Mouse (Mus musculus): ENCODE data around the gene Mdh2. TPM values are rescaled to one million over a fixed set of nuclear protein-coding genes. Genes with fewer than 3 reads are reported as not detected.
A peak's percentile ranks its signal among the peaks of the same experiment; 100 is the strongest.

The Mdh2 gene
- polyA plus RNA-seq (2015; fragmentation: Nextera tagmentation; extraction: Ambion mirVana): 496 and 553 TPM in 2 replicates

- peaks cover 16% of the 10 kb centered on the region for H3K4me1 ChIP-seq
- peak within 1 kb of the TSS; percentile 83 for H3K4me2 ChIP-seq
- H3K4me3 ChIP-seq (replicated peaks): peak within 1 kb of the TSS; percentile 74
- ATAC-seq (ENCODE audit: insufficient read depth, low FRiP score, low read depth): peak; percentile 97
- peak within 1 kb of the TSS; percentile 92 for H3K27ac ChIP-seq
- peak within 1 kb of the TSS; percentile 85 for H3K9ac ChIP-seq
- H3K9me3 ChIP-seq: no peaks in the 10 kb centered on the region
- H3K27me3 ChIP-seq (replicated peaks): no peaks in the 10 kb centered on the region
- peaks cover 13% of the 10 kb centered on the region for H3K36me3 ChIP-seq
- WGBS: under 1% methylated on average over 70 of the region's 70 CpGs
Measured at GRCm38 (mm10) chr5:135778471-135779445, at the start of gene Mdh2. TSS of gene Mdh2 (plus strand) at chr5:135778480.

DNA sequence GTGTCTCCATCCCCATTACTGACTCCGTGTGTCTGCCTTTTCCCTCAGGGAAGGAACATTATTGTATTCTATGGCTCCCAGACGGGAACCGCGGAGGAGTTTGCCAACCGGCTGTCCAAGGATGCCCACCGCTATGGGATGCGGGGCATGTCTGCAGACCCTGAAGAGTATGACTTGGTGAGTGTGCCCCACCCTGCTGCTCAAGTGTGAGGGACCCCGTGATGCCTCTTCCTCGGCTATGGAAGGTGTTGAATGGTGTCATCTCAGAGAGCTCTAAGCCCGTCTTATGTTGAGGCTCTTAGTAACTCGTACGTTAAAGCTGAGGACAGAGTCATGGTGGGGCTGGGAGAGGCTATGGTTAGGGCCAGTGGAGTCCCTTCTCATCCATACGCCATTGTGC is 48.9 kb upstream of the Mdh2 start:
- no peaks in the 10 kb centered on the region for H3K9me3 ChIP-seq
- WGBS: 90% methylated on average over 13 of the region's 13 CpGs
- peaks cover 29% of the 10 kb centered on the region for H3K4me1 ChIP-seq
- peaks cover 52% of the 10 kb centered on the region for H3K36me3 ChIP-seq
- ATAC-seq (ENCODE audit: insufficient read depth, low FRiP score, low read depth): no peak
- no peak overlapping the region for H3K4me2 ChIP-seq
- no peak overlapping the region for H3K27ac ChIP-seq
- H3K27me3 ChIP-seq (replicated peaks): no peaks in the 10 kb centered on the region
- H3K4me3 ChIP-seq (replicated peaks): no peak overlapping the region
- no peak overlapping the region for H3K9ac ChIP-seq

DNA sequence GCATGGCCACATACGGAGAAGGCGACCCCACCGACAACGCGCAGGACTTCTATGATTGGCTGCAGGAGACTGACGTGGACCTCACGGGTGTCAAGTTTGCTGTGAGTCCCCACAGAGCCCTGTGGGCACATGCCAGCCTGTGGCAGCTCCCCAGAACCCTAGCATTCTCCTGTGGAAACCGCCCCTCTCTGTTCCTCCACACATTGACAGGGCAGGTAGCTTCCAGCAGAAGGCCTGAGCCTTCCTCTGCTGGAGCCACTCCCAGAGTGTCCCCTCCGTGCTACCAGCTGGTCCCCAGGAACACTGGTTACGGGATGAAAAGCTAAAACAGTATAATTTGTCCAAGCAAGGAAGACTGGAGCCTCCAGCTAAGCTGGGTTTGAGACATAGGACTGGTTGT is 48.0 kb upstream of the Mdh2 start:
- Histone ChIP-seq H3K9ac (no peak overlapping the region), H3K4me2 (no peak overlapping the region), H3K36me3 (peaks cover 62% of the 10 kb centered on the region), H3K27ac (no peak overlapping the region), H3K4me1 (peaks cover 20% of the 10 kb centered on the region), H3K27me3 (replicated peaks) (no peaks in the 10 kb centered on the region), H3K4me3 (replicated peaks) (no peak overlapping the region), H3K9me3 (no peaks in the 10 kb centered on the region)
- no peak for ATAC-seq (ENCODE audit: insufficient read depth, low FRiP score, low read depth)
- 95% methylated on average over 10 of the region's 10 CpGs for WGBS

GRCm38 (mm10) chr5:135730916-135731315 is 47.4 kb upstream of the Mdh2 start:
- Histone ChIP-seq H3K4me3 (replicated peaks) (no peak overlapping the region), H3K4me2 (no peak overlapping the region), H3K9ac (no peak overlapping the region), H3K36me3 (peaks cover 64% of the 10 kb centered on the region), H3K9me3 (no peaks in the 10 kb centered on the region), H3K27ac (no peak overlapping the region), H3K27me3 (replicated peaks) (no peaks in the 10 kb centered on the region), H3K4me1 (peaks cover 14% of the 10 kb centered on the region)
- no peak for ATAC-seq (ENCODE audit: insufficient read depth, low FRiP score, low read depth)
- WGBS: 89% methylated on average over 10 of the region's 10 CpGs

- ATAC-seq (ENCODE audit: insufficient read depth, low FRiP score, low read depth): no peak
- H3K27me3 ChIP-seq (replicated peaks): no peaks in the 10 kb centered on the region
- no peak overlapping the region for H3K9ac ChIP-seq
- no peaks in the 10 kb centered on the region for H3K9me3 ChIP-seq
- no peak overlapping the region for H3K27ac ChIP-seq
- no peak overlapping the region for H3K4me2 ChIP-seq
- H3K36me3 ChIP-seq: peaks cover 64% of the 10 kb centered on the region
- H3K4me3 ChIP-seq (replicated peaks): no peak overlapping the region
- 94% methylated on average over 16 of the region's 16 CpGs for WGBS
- peaks cover 10% of the 10 kb centered on the region; the same call in 1 of the 2 replicates for H3K4me1 ChIP-seq
Measured at GRCm38 (mm10) chr5:135731322-135731721, 47.0 kb upstream of the Mdh2 start.

- H3K27me3 ChIP-seq (replicated peaks): no peaks in the 10 kb centered on the region
- no peak for ATAC-seq (ENCODE audit: insufficient read depth, low FRiP score, low read depth)
- H3K9ac ChIP-seq: no peak overlapping the region
- 83% methylated on average over 4 of the region's 4 CpGs for WGBS
- no peaks in the 10 kb centered on the region for H3K4me1 ChIP-seq
- H3K9me3 ChIP-seq: no peaks in the 10 kb centered on the region
- H3K36me3 ChIP-seq: peaks cover 67% of the 10 kb centered on the region
- no peak overlapping the region for H3K4me3 ChIP-seq (replicated peaks)
- no peak overlapping the region for H3K4me2 ChIP-seq
- no peak overlapping the region for H3K27ac ChIP-seq
Measured at GRCm38 (mm10) chr5:135733071-135733470, 45.2 kb upstream of the Mdh2 start.

GRCm38 (mm10) chr5:135734057-135734680 is 44.1 kb upstream of the Mdh2 start:
- H3K4me2 ChIP-seq: no peak overlapping the region
- peaks cover 60% of the 10 kb centered on the region for H3K36me3 ChIP-seq
- no peak overlapping the region for H3K27ac ChIP-seq
- ATAC-seq (ENCODE audit: insufficient read depth, low FRiP score, low read depth): no peak
- no peak overlapping the region for H3K4me3 ChIP-seq (replicated peaks)
- 90% methylated on average over 42 of the region's 42 CpGs for WGBS
- no peaks in the 10 kb centered on the region for H3K4me1 ChIP-seq
- no peaks in the 10 kb centered on the region for H3K27me3 ChIP-seq (replicated peaks)
- H3K9me3 ChIP-seq: no peaks in the 10 kb centered on the region
- no peak overlapping the region for H3K9ac ChIP-seq

DNA sequence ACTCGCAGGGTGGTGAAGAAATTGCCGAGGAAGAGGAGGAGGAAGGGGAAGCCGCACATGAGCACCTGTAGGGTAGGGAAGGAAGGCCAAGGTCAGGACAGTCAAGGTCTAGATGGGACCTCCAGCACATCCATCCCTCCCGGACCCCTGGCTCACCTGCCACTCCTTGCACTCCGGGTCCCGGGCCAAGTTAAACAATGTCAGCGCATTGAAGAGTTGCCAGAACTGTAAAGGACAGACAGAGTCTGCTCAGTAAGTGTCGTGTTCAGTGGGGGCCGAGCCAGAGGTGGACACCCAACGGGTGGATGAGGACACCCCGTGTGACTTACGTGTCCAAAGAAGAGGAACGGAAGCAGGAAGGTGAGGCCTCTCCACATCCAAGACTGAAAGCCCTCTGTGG is 42.5 kb upstream of the Mdh2 start:
- no peak for ATAC-seq (ENCODE audit: insufficient read depth, low FRiP score, low read depth)

DNA sequence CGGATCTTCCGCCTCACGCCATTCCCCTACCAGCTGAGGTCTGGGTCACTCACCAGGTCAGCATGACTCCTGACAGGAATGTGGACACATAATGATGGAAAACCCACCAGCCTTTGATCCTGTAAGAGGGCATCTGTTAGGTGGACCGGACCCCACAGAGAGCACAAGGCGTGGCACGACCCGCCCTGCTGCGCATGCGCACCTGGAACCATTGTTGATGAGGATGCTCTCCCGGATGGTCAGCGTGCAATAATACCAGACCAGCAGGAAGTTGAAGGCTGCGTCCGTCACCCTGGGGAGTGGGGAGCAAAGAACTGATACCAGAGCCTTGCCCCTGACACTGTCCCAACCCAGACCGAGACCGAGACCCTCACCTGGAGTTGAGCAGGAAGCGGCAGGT is 41.7 kb upstream of the Mdh2 start:
- H3K4me1 ChIP-seq: no peaks in the 10 kb centered on the region
- H3K36me3 ChIP-seq: peaks cover 45% of the 10 kb centered on the region
- H3K9ac ChIP-seq: no peak overlapping the region
- no peak for ATAC-seq (ENCODE audit: insufficient read depth, low FRiP score, low read depth)
- 90% methylated on average over 16 of the region's 16 CpGs for WGBS
- no peaks in the 10 kb centered on the region for H3K27me3 ChIP-seq (replicated peaks)
- H3K9me3 ChIP-seq: no peaks in the 10 kb centered on the region
- no peak overlapping the region for H3K4me2 ChIP-seq
- H3K4me3 ChIP-seq (replicated peaks): no peak overlapping the region
- H3K27ac ChIP-seq: no peak overlapping the region

More for the DNA sequence above, 42.5 kb upstream of the Mdh2 start:
- Histone ChIP-seq H3K27me3 (replicated peaks) (no peaks in the 10 kb centered on the region), H3K9me3 (no peaks in the 10 kb centered on the region), H3K4me1 (no peaks in the 10 kb centered on the region), H3K4me3 (replicated peaks) (no peak overlapping the region), H3K36me3 (peaks cover 50% of the 10 kb centered on the region), H3K27ac (no peak overlapping the region), H3K4me2 (no peak overlapping the region), H3K9ac (no peak overlapping the region)
- 89% methylated on average over 13 of the region's 13 CpGs for whole genome bisulfite sequencing

DNA sequence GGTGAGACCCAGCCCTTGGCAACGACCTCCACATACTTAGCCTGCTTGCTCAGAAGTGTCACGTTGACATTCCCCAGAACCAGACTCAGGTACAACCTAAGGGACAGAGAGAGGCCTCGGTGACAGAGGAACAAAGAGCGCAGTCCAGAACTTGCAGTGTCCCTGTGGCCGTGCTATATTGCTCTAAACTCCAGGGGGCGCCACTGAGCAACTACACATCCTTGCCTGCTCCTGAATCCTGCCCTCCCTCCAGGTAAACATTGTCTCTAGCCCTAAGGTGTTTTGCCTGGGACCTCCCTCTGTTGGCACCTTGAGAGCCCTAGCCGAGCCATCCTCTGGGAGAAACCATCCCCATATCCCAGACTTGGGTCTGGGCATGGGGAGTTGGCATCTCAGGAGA is 41.1 kb upstream of the Mdh2 start:
- Histone ChIP-seq H3K4me3 (replicated peaks) (no peak overlapping the region), H3K27ac (no peak overlapping the region), H3K4me1 (no peaks in the 10 kb centered on the region), H3K27me3 (replicated peaks) (no peaks in the 10 kb centered on the region), H3K9me3 (no peaks in the 10 kb centered on the region), H3K9ac (no peak overlapping the region), H3K36me3 (peaks cover 42% of the 10 kb centered on the region), H3K4me2 (no peak overlapping the region)
- ATAC-seq (ENCODE audit: insufficient read depth, low FRiP score, low read depth): no peak
- WGBS: 75% methylated on average over 7 of the region's 7 CpGs

DNA sequence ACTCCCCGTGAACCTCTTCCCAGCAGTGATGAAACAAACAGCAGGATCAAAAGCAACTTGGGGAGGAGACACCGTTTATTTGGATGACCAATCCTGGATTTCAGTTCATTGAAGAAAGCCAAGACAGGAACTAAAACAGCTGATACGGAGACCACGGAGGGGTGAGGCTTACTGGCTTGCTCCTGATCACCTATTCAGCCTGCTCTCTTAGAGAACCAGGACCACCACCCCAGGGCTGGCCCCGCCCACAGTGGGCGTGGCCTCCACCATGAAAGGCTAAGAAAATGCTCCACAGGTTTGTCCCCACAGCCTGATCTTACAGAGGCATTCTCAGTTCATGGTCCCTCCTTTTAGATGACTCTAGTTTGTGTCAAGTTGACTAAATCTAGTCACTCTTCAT is 40.0 kb upstream of the Mdh2 start:
- ATAC-seq (ENCODE audit: insufficient read depth, low FRiP score, low read depth): no peak
- H3K27ac ChIP-seq: no peak overlapping the region
- peaks cover 10% of the 10 kb centered on the region for H3K4me1 ChIP-seq
- H3K4me3 ChIP-seq (replicated peaks): no peak overlapping the region
- no peak overlapping the region for H3K4me2 ChIP-seq
- WGBS: 12% methylated on average over 6 of the region's 6 CpGs
- H3K9me3 ChIP-seq: no peaks in the 10 kb centered on the region
- peaks cover 31% of the 10 kb centered on the region for H3K36me3 ChIP-seq
- H3K9ac ChIP-seq: no peak overlapping the region
- H3K27me3 ChIP-seq (replicated peaks): no peaks in the 10 kb centered on the region

GRCm38 (mm10) chr5:135742156-135742555 is 36.1 kb upstream of the Mdh2 start:
- Histone ChIP-seq H3K4me2 (no peak overlapping the region), H3K9ac (no peak overlapping the region), H3K27ac (no peak overlapping the region), H3K36me3 (0 out of 2 replicates have a peak, but pooled peaks cover 6% of the 10 kb centered on the region), H3K9me3 (no peaks in the 10 kb centered on the region), H3K4me1 (peaks cover 18% of the 10 kb centered on the region), H3K4me3 (replicated peaks) (no peak overlapping the region), H3K27me3 (replicated peaks) (no peaks in the 10 kb centered on the region)
- no peak for ATAC-seq (ENCODE audit: insufficient read depth, low FRiP score, low read depth)
- 57% methylated on average over 10 of the region's 10 CpGs for WGBS

Data from stomach, embryonic 15.5 days (tissue).